Mouse (Mus musculus): ENCODE measurements around the gene Sh3pxd2b.

Gene Sh3pxd2b

DNA sequence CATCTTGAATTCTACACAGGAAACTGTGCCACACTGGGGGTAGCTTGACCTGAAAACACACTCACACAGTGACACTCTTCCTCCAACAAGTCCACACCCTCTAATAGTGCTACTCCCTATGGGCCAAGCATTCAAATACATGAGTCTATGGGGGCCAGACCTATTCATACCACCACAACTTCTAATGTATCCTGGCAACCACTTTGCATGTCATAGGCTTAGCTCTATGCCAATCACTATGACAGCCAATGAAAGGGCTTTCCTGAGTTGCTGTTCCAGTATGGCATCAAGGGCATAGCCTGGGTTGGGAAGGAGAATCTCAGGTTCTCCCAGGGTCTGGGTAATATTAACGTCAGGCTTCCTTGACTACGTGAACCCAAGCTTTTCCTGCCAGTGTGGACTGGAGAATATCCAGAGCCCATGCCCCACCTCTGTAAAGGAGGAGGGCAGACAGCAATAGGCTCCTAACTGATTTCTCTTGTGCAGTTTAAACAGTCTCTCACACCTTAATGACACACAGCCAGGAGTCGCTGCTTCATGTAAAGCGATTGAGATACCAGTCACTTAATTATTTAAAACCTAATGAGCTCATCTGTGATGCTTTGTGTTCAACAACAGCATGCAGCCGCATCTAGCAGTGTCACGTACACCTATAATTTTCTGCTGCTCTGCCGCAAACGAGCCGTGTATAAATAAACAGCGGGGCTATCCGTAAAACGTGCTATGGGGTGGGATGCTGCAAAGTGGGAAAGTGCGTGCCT lies 25.8 kb downstream of the Sh3pxd2b start:
- DNase-seq (ENCODE audit: low spot score in 2 of 2): no peak

GRCm38 (mm10) chr11:32374027-32374589 lies 26.5 kb downstream of the Sh3pxd2b start:
- DNase-seq (ENCODE audit: low spot score in 2 of 2): no peak

GRCm38 (mm10) chr11:32375104-32375535 lies 27.5 kb downstream of the Sh3pxd2b start:
- DNase-seq (ENCODE audit: low spot score in 2 of 2): no peak

GRCm38 (mm10) chr11:32376086-32376485 lies 28.5 kb downstream of the Sh3pxd2b start:
- no peak for DNase-seq (ENCODE audit: low spot score in 2 of 2)

GRCm38 (mm10) chr11:32379910-32380309 lies 32.3 kb downstream of the Sh3pxd2b start:
- no peak for DNase-seq (ENCODE audit: low spot score in 2 of 2)

DNA sequence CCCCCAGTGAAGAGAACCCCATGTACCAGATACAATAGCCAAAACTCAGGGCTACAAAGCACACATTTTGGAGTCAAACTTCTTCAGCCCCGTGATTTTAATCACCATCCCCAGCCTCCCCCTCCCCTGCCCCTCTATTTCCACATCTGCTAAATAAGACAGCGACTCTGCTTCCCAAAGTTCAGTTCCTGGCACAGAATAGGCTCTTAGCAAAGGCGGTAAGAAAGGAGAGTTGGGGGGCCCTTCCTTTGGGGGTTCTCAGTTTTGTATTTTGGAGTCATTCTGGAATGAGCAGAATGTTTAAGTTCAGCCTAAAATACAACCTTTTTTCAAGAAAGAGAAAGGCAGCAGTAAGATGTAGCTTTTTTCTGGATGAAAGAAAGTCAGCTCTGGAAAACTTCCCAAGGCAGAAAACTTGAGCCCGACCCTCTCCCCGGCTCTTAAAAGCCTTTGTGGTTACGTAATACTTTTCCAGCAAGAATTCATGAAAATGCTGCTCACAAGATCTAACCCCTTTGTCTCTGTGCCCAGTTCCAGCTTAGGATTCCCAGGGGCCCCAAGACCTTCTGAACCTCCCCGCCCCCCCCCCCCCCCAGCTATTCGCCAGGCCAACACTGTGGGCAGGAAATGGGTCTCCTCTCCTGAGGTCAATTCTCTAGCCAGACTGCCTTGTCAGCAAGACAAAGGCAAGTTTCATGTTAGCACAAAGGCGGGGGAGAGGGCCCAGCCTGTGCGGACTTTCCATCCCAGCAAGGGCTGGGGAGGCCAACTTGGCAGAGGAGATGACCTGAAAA lies 35.9 kb downstream of the Sh3pxd2b start:
- DNase-seq (ENCODE audit: low spot score in 2 of 2): peak; percentile 71 to 81

- DNase-seq (ENCODE audit: low spot score in 2 of 2): no peak
These were observed 36.6 kb downstream of the Sh3pxd2b start for GRCm38 (mm10) chr11:32384135-32384801.

GRCm38 (mm10) chr11:32386043-32386442 lies 38.4 kb downstream of the Sh3pxd2b start:
- no peak for DNase-seq (ENCODE audit: low spot score in 2 of 2)

DNA sequence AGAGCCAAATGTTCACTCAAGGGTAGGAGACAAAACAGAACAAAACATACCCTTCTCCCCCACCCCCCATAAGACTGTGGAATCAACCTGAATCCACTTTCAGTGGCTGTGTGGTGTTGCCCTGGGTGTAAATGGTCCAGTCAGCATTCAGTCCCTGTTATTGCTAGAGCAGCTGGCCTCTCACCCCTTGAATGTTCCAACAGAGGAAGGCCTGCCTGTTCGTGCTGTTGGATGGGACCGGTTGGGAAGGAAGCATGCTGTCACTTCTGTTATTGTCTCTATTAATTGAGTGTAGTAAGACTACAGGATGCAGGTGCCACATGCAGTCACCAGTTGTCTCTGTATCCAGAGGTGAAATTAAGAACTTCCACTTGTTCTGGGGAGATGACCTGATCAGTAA lies 40.4 kb downstream of the Sh3pxd2b start:
- DNase-seq (ENCODE audit: low spot score in 2 of 2): no peak

DNA sequence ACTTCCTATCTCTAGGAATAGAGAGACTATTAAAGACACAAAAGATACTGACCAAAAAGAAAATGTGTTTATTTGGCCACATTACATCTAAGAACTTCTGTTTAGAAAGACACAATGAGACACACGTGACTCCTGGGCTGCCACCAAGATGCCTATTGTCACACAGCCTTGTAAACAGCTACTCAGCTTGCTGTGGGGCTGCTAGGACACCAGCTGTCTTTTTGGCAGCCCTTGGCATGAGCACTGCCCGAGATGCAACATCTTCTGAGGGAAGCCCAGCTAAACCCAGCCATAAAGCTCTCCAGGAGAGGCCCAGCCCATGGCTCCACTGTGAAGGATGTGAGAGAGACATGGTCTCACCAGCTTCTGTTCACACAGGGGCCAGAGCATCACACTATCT lies 45.5 kb downstream of the Sh3pxd2b start:
- no peak for DNase-seq (ENCODE audit: low spot score in 2 of 2)

DNA sequence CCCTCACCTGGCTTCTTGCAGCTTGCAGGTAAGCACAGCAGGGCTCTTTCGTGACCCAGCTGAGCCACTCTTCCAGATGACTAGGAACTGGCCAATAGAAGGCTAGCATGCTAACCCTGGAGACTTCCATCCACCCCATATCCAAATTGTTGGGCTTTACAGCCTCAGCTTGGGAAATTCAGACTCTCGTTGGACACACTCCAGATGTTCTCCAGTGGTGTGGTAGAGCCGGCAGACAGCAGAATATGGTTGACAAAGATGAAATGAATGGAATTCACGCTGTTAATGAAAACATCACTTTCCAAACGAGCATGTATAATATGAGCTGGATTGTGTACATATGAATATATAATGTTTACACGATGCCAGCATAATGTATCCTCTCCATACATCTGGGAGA lies 48.2 kb downstream of the Sh3pxd2b start:
- no peak for DNase-seq (ENCODE audit: low spot score in 2 of 2)

- no peak for DNase-seq (ENCODE audit: low spot score in 2 of 2)
These were observed 50.8 kb downstream of the Sh3pxd2b start for GRCm38 (mm10) chr11:32398446-32398845.

DNA sequence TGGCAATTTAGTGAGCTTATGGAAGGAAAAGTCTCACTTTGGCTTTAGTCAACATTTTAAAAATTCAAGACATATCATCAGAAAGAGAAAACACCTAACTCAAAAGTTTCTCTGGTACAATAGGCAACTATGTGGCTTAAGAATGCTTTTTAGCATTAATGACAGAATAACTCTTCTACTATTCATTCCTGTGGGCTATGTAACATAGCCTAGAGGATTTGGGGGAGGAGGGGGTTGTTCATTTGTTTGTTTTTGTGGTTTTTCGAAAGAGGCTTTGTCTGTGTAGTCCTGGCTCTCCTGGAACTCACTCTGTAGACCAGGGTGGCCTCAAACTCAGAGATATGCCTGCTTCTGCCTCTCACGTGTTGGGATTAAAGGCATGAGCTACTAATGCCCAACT lies 51.6 kb downstream of the Sh3pxd2b start:
- DNase-seq (ENCODE audit: low spot score in 2 of 2): no peak

DNA sequence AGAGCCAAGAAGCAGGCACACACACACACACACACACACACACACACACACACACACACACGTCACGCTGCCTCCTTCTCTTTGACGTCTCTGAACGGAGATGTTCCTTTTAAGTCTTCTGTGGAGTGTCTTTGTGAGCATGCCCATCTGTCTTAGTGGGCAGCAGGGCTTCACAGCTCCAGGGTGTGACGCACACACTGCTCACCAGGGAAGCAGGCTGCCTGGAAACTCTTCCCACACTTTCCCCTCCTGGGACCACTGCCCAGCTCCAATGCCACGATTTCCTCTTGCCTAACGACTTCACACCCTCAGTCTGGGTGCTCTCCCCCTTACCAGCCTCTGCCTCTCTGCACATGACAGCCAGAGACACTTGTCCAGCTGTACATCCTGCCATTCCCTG lies 55.1 kb downstream of the Sh3pxd2b start:
- DNase-seq (ENCODE audit: low spot score in 2 of 2): peak; percentile 89 to 94

GRCm38 (mm10) chr11:32404708-32405107 lies 57.1 kb downstream of the Sh3pxd2b start:
- no peak for DNase-seq (ENCODE audit: low spot score in 2 of 2)

- no peak for DNase-seq (ENCODE audit: low spot score in 2 of 2)
These were observed 60.2 kb downstream of the Sh3pxd2b start for GRCm38 (mm10) chr11:32407863-32408262.

GRCm38 (mm10) chr11:32409052-32409451 lies 61.4 kb downstream of the Sh3pxd2b start:
- DNase-seq (ENCODE audit: low spot score in 2 of 2): no peak

GRCm38 (mm10) chr11:32409823-32410562 lies 62.4 kb downstream of the Sh3pxd2b start:
- DNase-seq (ENCODE audit: low spot score in 2 of 2): no peak

DNA sequence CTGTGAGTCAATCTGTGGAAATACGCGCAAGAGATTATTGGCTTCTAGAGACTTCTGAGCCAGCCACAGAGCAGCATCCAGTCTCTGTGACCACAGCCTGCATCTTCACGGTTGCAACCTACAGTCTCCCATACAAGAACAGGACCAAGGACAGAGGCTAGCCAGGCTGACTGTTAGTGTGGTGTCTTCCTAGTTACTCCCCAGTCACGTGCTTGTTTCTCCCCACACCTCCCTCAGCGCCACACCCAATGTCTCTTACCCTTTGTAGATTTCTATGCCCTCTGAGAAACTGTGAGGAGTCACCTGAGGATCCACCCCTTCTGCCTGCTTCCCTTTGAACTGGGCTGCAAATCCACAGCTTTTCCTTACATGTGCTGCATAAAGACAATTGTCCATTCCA lies 72.4 kb downstream of the Sh3pxd2b start:
- no peak for DNase-seq (ENCODE audit: low spot score in 2 of 2)

- no peak for DNase-seq (ENCODE audit: low spot score in 2 of 2)
These were observed 75.7 kb downstream of the Sh3pxd2b start for GRCm38 (mm10) chr11:32423311-32423710.

GRCm38 (mm10) chr11:32424600-32424999 lies 77.0 kb downstream of the Sh3pxd2b start:
- no peak for DNase-seq (ENCODE audit: low spot score in 2 of 2)

All from right cerebral cortex, postnatal 10 days (tissue).